Mouse (Mus musculus) bone marrow, adult 2 months (tissue): ENCODE measurements around the gene Kansl1.

ENCODE experiments used
- CTCF ChIP-seq: fragments of 200-500 bp; IDR thresholded peaks from 2 replicates; pipeline ENCODE4 v1.5.1; 2011; ENCODE audit warnings: low read length, control low read depth; ENCODE audit not compliant: control insufficient read depth, insufficient read depth
- POLR2A ChIP-seq: fragments of 200-500 bp; IDR thresholded peaks from 2 replicates; pipeline ENCODE4 v1.6.1; 2011; ENCODE audit warnings: low read depth, mild to moderate bottlenecking, control low read depth, low read length, borderline replicate concordance; ENCODE audit not compliant: control insufficient read depth

DNA sequence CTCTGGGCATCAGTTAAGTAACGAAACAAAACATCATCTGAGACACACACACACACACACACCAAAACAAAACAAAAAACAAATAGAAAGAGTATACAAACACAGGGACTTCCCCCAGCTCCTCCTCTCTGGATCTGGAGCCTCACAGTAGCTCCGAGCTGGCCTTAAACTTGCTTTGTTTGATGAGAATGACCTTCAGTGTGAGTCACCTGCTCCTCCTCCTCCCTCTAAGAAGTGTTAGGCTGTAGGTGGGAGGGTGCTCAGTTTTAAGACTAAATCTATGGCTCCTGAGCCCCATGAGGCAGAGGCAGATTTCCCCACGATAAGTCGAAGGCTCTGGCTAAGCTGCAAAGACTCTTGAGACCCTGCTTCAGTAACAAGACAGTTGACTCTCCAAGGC lies 43.8 kb upstream of the Kansl1 start:
- TF ChIP-seq CTCF = no peak
- no peak for TF ChIP-seq POLR2A
